Mouse (Mus musculus): ENCODE results near the gene Gcm1. TPM values are rescaled to one million over a fixed set of nuclear protein-coding genes. Genes with fewer than 3 reads are reported as not detected.

Gcm1 gene
- polyA plus RNA-seq, 1 experiment from 2014 or later = not detected

DNA sequence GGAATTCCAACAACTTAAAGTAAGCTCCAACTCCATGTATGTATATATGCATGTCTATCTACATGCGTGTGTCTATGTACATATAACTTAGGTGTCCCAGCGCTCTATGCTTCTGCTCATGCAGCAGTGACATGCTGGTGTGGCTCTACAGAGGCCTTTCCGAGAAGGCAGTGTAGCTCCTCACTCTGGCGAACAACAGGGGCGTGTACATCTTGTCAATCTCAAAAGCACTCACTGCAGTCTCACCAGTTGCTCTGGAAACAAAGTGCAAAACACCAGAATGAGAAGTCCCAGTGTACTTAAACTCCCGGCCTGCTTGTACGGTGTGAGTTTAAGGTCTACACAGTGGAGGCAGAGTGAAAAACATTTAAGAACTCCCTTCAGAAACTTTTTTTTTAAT is 30.1 kb downstream of the Gcm1 start:
- 88% methylated on average over 7 of the region's 7 CpGs for WGBS
- peaks cover 46% of the 10 kb centered on the region for H3K36me3 ChIP-seq (ENCODE audit: control insufficient read depth, insufficient read depth, low read length)
- no peak overlapping the region for H3K4me3 ChIP-seq (ENCODE audit: low read depth, low read length)
- H3K4me2 ChIP-seq (ENCODE audit: low read length) = no peak overlapping the region
- no peaks in the 10 kb centered on the region for H3K27me3 ChIP-seq (replicated peaks; ENCODE audit: control insufficient read depth, insufficient read depth, low read length)
- no peaks in the 10 kb centered on the region for H3K4me1 ChIP-seq (replicated peaks; ENCODE audit: control insufficient read depth, insufficient read depth, low read length)
- no peak overlapping the region for H3K27ac ChIP-seq (ENCODE audit: low read depth)
- H3K9ac ChIP-seq (ENCODE audit: low read length) = no peak overlapping the region
- H3K9me3 ChIP-seq (ENCODE audit: control insufficient read depth, low read length) = no peaks in the 10 kb centered on the region
- DNase-seq (ENCODE audit: low spot score) = no peak
- ATAC-seq (replicated peaks; ENCODE audit: low FRiP score, low TSS enrichment, low read depth) = no peak

GRCm38 (mm10) chr9:78084341-78084740 is 32.6 kb downstream of the Gcm1 start:
- 84% methylated on average over 4 of the region's 4 CpGs for WGBS
- H3K27ac ChIP-seq (ENCODE audit: low read depth) = no peak overlapping the region

DNA sequence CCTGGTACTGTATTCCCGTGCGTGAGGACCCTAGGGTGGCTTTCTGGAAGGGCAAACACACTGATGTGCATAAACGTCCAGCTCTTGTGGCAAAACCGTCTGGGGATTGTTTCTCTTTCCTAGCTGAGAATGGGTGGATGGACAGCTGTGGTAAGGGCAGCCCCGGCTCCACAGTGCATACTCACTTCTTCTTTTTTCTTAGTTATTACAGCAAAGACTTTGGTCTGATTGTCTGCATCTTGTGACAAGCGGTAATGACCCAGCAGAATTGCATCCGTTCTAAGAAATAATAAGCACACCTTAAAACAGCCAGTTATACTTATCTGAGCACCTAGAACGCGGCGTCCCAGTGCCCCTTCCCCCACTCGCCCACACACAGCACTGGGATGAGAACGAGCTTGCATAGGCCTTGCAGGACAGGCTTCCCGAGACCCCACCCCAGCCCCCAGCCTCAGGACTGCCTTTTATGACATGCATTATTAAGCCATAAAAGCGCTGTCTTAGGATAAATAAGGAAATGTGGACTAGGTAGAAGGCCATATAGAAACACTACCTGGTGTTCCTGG is 34.1 kb downstream of the Gcm1 start:
- WGBS = 63% methylated on average over 14 of the region's 14 CpGs
- ATAC-seq (replicated peaks; ENCODE audit: low FRiP score, low TSS enrichment, low read depth) = peak; percentile 82
- Histone ChIP-seq H3K4me2 (ENCODE audit: low read length) (no peak overlapping the region), H3K4me3 (ENCODE audit: low read depth, low read length) (no peak overlapping the region), H3K27ac (ENCODE audit: low read depth) (no peak overlapping the region), H3K27me3 (replicated peaks; ENCODE audit: control insufficient read depth, insufficient read depth, low read length) (no peaks in the 10 kb centered on the region), H3K36me3 (ENCODE audit: control insufficient read depth, insufficient read depth, low read length) (peaks cover 63% of the 10 kb centered on the region), H3K4me1 (replicated peaks; ENCODE audit: control insufficient read depth, insufficient read depth, low read length) (no peaks in the 10 kb centered on the region), H3K9me3 (ENCODE audit: control insufficient read depth, low read length) (no peaks in the 10 kb centered on the region), H3K9ac (ENCODE audit: low read length) (no peak overlapping the region)
- no peak for DNase-seq (ENCODE audit: low spot score)

More at GRCm38 (mm10) chr9:78084341-78084740, 32.6 kb downstream of the Gcm1 start:
- Histone ChIP-seq H3K4me2 (ENCODE audit: low read length) (no peak overlapping the region), H3K4me1 (replicated peaks; ENCODE audit: control insufficient read depth, insufficient read depth, low read length) (no peaks in the 10 kb centered on the region), H3K9ac (ENCODE audit: low read length) (no peak overlapping the region), H3K36me3 (ENCODE audit: control insufficient read depth, insufficient read depth, low read length) (peaks cover 56% of the 10 kb centered on the region), H3K4me3 (ENCODE audit: low read depth, low read length) (no peak overlapping the region), H3K27me3 (replicated peaks; ENCODE audit: control insufficient read depth, insufficient read depth, low read length) (no peaks in the 10 kb centered on the region), H3K9me3 (ENCODE audit: control insufficient read depth, low read length) (no peaks in the 10 kb centered on the region)
- ATAC-seq (replicated peaks; ENCODE audit: low FRiP score, low TSS enrichment, low read depth) (no peak), DNase-seq (ENCODE audit: low spot score) (no peak)

DNA sequence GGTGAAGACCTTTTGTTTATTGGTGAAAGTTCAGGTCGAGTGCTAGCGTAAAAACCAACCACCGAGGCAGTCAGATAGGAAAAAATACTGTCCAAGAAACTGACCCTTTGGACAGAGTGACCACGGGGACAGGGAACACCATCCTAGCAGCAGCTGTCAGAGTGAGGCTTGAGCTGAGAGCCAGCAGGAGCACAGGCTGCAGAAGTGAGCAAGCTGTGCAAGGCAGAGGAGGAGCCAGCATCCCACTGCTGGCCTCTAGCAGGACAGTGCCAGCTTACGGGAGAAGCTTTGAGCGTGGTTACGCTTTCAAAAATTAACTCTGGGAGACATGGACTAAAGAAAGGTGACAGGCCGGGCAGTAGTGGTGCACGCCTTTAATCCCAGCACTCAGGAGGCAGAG is 36.0 kb downstream of the Gcm1 start:
- Histone ChIP-seq H3K27ac (ENCODE audit: low read depth) (no peak overlapping the region), H3K4me2 (ENCODE audit: low read length) (no peak overlapping the region), H3K36me3 (ENCODE audit: control insufficient read depth, insufficient read depth, low read length) (peaks cover 57% of the 10 kb centered on the region), H3K4me3 (ENCODE audit: low read depth, low read length) (no peak overlapping the region), H3K4me1 (replicated peaks; ENCODE audit: control insufficient read depth, insufficient read depth, low read length) (no peaks in the 10 kb centered on the region), H3K27me3 (replicated peaks; ENCODE audit: control insufficient read depth, insufficient read depth, low read length) (no peaks in the 10 kb centered on the region), H3K9ac (ENCODE audit: low read length) (no peak overlapping the region), H3K9me3 (ENCODE audit: control insufficient read depth, low read length) (no peaks in the 10 kb centered on the region)
- 89% methylated on average over 9 of the region's 9 CpGs for WGBS
- DNase-seq (ENCODE audit: low spot score) (no peak), ATAC-seq (replicated peaks; ENCODE audit: low FRiP score, low TSS enrichment, low read depth) (no peak)

DNA sequence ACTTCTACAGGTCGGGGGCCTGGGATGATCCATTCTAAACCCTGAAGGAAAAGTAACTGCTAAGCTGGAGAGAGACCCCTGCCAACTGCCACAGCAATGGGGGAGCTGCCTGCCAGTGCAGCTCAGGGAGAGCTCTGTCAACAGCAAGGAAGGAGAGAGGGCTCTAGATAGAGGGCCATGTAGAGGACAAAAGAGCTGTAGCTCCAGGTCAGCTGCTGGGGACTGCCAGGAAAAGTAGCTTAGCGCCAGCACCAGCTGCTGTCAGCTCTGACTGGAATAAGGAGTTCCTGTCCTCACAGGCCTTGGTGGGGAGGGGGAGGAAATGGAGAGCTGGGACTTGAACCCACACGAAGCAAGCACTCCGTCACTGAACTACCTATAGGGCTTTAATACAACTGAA is 36.8 kb downstream of the Gcm1 start:
- Histone ChIP-seq H3K9ac (ENCODE audit: low read length) (no peak overlapping the region), H3K4me2 (ENCODE audit: low read length) (no peak overlapping the region), H3K27ac (ENCODE audit: low read depth) (no peak overlapping the region), H3K4me3 (ENCODE audit: low read depth, low read length) (no peak overlapping the region), H3K27me3 (replicated peaks; ENCODE audit: control insufficient read depth, insufficient read depth, low read length) (no peaks in the 10 kb centered on the region), H3K36me3 (ENCODE audit: control insufficient read depth, insufficient read depth, low read length) (peaks cover 61% of the 10 kb centered on the region), H3K4me1 (replicated peaks; ENCODE audit: control insufficient read depth, insufficient read depth, low read length) (no peaks in the 10 kb centered on the region), H3K9me3 (ENCODE audit: control insufficient read depth, low read length) (no peaks in the 10 kb centered on the region)
- 77% methylated on average over 4 of the region's 4 CpGs for WGBS
- ATAC-seq (replicated peaks; ENCODE audit: low FRiP score, low TSS enrichment, low read depth) = no peak
- DNase-seq (ENCODE audit: low spot score) = no peak

- Histone ChIP-seq H3K27ac (ENCODE audit: low read depth) (no peak overlapping the region), H3K9ac (ENCODE audit: low read length) (no peak overlapping the region), H3K9me3 (ENCODE audit: control insufficient read depth, low read length) (no peaks in the 10 kb centered on the region), H3K36me3 (ENCODE audit: control insufficient read depth, insufficient read depth, low read length) (peaks cover 60% of the 10 kb centered on the region), H3K4me2 (ENCODE audit: low read length) (no peak overlapping the region), H3K27me3 (replicated peaks; ENCODE audit: control insufficient read depth, insufficient read depth, low read length) (no peaks in the 10 kb centered on the region), H3K4me3 (ENCODE audit: low read depth, low read length) (no peak overlapping the region), H3K4me1 (replicated peaks; ENCODE audit: control insufficient read depth, insufficient read depth, low read length) (no peaks in the 10 kb centered on the region)
- DNase-seq (ENCODE audit: low spot score) (no peak), ATAC-seq (replicated peaks; ENCODE audit: low FRiP score, low TSS enrichment, low read depth) (no peak)
- 85% methylated on average over 7 of the region's 7 CpGs for WGBS
Measured at GRCm38 (mm10) chr9:78088971-78089370, 37.2 kb downstream of the Gcm1 start.

DNA sequence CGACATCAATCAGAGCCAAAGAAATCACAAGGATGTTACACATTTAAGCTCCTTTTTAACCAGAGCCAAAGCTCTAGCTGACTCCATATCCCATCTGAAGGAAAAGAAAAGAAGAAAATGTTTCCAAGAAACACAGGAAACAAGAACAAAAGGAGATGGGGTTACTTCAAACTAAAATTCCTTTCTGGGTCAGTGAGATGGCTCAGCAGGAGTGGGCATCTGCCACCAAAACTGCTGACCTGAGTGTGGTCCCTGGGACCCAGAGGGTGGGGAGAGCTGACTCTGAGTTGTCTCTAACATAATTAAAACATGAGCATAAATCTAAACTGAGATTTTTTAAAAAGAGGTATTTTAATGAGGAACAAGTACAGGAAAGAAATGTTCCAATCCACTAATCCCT is 38.2 kb downstream of the Gcm1 start:
- Histone ChIP-seq H3K4me3 (ENCODE audit: low read depth, low read length) (no peak overlapping the region), H3K9ac (ENCODE audit: low read length) (no peak overlapping the region), H3K4me1 (replicated peaks; ENCODE audit: control insufficient read depth, insufficient read depth, low read length) (no peaks in the 10 kb centered on the region), H3K9me3 (ENCODE audit: control insufficient read depth, low read length) (no peaks in the 10 kb centered on the region), H3K27ac (ENCODE audit: low read depth) (no peak overlapping the region), H3K4me2 (ENCODE audit: low read length) (no peak overlapping the region), H3K36me3 (ENCODE audit: control insufficient read depth, insufficient read depth, low read length) (peaks cover 60% of the 10 kb centered on the region), H3K27me3 (replicated peaks; ENCODE audit: control insufficient read depth, insufficient read depth, low read length) (no peaks in the 10 kb centered on the region)
- 90% methylated on average over 1 of the region's 1 CpGs for WGBS
- ATAC-seq (replicated peaks; ENCODE audit: low FRiP score, low TSS enrichment, low read depth) = no peak
- DNase-seq (ENCODE audit: low spot score) = no peak

DNA sequence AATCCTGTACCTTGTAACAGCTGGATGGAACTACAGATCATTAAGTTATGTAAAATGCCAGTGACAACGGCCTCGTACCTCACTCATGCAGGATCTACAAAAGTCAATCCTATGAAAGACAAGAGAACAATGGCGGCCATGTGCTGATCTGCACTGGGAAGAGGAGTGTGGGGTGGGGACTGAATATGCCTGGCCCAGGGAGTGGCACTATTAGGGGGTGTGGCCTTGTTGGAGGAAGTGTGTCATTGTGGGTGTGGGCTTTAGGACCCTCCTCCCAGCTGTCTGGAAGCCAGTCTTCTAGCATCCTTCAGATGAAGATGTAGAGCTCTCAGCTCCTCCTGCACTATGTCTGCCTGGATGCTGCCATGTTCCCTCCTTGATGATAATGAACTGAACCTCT is 38.9 kb downstream of the Gcm1 start:
- Histone ChIP-seq H3K36me3 (ENCODE audit: control insufficient read depth, insufficient read depth, low read length) (peaks cover 60% of the 10 kb centered on the region), H3K9ac (ENCODE audit: low read length) (no peak overlapping the region), H3K9me3 (ENCODE audit: control insufficient read depth, low read length) (no peaks in the 10 kb centered on the region), H3K4me1 (replicated peaks; ENCODE audit: control insufficient read depth, insufficient read depth, low read length) (no peaks in the 10 kb centered on the region), H3K27ac (ENCODE audit: low read depth) (no peak overlapping the region), H3K4me3 (ENCODE audit: low read depth, low read length) (no peak overlapping the region), H3K27me3 (replicated peaks; ENCODE audit: control insufficient read depth, insufficient read depth, low read length) (no peaks in the 10 kb centered on the region), H3K4me2 (ENCODE audit: low read length) (no peak overlapping the region)
- ATAC-seq (replicated peaks; ENCODE audit: low FRiP score, low TSS enrichment, low read depth) = no peak
- no peak for DNase-seq (ENCODE audit: low spot score)
- 85% methylated on average over 3 of the region's 3 CpGs for WGBS

DNA sequence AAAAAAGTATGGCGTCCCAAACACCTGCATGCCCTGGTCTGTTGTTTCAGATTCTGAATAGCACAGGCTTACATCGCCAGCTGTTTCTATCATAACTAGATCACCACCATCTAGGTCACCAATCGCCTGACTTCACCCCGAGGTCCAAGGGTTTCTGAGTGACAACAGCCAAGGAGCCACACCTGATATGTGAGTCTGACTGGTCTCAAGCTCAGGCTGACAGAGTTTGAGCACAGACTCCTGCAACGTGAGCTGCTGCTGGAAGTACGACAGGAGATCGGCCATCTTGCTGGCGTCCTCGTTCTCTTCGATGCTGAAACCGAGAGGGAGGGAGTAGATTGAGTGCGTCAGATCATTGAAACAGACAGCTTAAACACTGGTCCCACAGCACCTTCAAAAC is 44.0 kb downstream of the Gcm1 start:
- Histone ChIP-seq H3K27ac (ENCODE audit: low read depth) (no peak overlapping the region), H3K9ac (ENCODE audit: low read length) (no peak overlapping the region), H3K4me3 (ENCODE audit: low read depth, low read length) (no peak overlapping the region), H3K36me3 (ENCODE audit: control insufficient read depth, insufficient read depth, low read length) (peaks cover 77% of the 10 kb centered on the region), H3K4me1 (replicated peaks; ENCODE audit: control insufficient read depth, insufficient read depth, low read length) (no peaks in the 10 kb centered on the region), H3K27me3 (replicated peaks; ENCODE audit: control insufficient read depth, insufficient read depth, low read length) (no peaks in the 10 kb centered on the region), H3K9me3 (ENCODE audit: control insufficient read depth, low read length) (no peaks in the 10 kb centered on the region), H3K4me2 (ENCODE audit: low read length) (no peak overlapping the region)
- no peak for ATAC-seq (replicated peaks; ENCODE audit: low FRiP score, low TSS enrichment, low read depth)
- 94% methylated on average over 12 of the region's 12 CpGs for WGBS
- DNase-seq (ENCODE audit: low spot score) = no peak

All from intestine, embryonic 14.5 days (tissue).